Mouse (Mus musculus) heart, adult 11 months (tissue): ENCODE data around the gene Tanc1.
"Not testable (repeated sequence)": the region's sequence is repeated elsewhere in the genome, so short reads cannot be mapped to it uniquely, and the experiment has no call there.

Experiments
- DNase-seq: peaks from one replicate; pipeline ENCODE4 v3.0.0; 2022

Tanc1 gene

GRCm38 (mm10) chr2:59839755-59840154 lies 227.9 kb downstream of the Tanc1 start:
- DNase-seq: peak; percentile 89

DNA sequence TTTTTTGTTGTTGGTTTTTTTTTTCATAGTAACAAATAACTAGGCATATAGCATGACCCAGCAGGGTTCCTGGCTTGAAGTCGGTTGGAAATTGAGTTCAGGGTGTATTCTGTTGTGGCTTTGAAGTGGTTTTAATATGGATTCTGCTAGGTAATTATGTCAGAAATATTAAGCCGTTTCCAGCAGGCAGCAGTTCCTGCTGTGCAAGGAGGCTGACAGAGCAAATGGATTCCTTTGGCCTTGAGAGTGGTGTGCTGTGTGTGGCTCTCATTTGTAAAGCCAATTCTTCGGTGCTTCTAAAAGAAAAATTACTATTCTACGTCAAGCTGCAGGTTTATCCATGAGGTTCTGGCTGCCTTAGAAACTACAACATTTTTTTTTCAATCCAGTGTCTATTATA lies 228.3 kb downstream of the Tanc1 start:
- no peak for DNase-seq

- DNase-seq: peak; percentile 97
These were observed 229.5 kb downstream of the Tanc1 start for GRCm38 (mm10) chr2:59841189-59841939.

DNA sequence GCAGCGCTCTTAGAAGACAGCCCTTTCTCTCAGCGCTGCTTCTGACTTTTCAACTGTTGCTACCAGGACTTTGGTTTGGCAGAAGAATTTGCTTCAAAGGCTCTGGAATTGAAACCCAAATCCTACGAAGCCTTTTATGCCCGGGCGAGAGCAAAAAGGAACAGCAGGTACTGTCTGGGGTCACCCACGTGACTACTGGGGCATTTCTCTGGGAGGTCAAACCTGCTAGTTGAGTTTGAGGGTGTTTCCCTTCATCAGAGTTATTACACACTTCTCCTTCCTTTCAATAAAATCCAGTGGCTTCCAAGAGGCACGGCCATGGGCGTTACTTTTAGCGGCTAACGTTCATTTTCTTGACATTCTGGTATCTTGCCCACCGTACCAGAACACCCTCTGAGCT lies 230.1 kb downstream of the Tanc1 start:
- DNase-seq: no peak

DNA sequence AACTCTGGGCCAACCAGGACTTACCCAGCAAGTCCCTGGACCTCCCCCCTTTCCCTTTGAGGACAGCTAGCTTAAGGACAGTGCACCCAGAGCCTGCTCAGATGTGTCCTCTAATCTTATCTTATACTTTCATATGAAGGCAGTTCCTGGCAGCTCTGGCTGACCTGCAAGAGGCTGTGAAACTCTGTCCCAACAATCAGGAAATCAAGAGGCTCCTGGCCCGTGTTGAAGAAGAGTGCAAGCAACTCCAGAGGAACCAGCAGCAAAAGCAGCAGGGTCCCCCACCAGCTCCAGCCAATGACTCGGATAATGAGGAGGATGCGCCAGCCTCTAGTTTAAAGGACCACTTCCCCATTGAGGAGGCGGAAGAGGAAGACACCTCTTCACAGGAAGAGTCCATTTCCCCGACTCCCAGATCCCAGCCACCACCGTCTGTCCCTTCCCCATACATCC lies 230.7 kb downstream of the Tanc1 start:
- DNase-seq: peak; percentile 87

GRCm38 (mm10) chr2:59843156-59843555 lies 231.3 kb downstream of the Tanc1 start:
- DNase-seq: peak; percentile 89

DNA sequence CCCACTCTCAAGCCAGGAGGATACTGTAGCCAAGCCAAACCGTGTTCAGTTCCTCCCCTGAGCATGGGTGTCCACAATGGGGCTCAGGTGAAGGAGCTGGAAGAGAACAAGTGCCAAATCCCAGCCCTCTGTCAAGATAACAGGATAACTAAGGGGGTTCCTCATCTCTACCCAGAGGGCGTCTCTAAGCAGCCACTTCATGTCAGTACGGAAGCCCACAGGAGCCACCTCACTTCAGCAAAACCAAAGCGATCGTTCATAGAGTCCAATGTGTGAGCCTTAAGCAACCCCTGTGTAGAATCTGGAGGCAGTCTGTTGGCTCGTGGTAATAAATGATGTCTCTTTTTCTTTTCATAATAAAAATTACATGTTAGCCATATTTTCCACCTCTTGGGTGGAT lies 232.0 kb downstream of the Tanc1 start:
- DNase-seq: no peak

DNA sequence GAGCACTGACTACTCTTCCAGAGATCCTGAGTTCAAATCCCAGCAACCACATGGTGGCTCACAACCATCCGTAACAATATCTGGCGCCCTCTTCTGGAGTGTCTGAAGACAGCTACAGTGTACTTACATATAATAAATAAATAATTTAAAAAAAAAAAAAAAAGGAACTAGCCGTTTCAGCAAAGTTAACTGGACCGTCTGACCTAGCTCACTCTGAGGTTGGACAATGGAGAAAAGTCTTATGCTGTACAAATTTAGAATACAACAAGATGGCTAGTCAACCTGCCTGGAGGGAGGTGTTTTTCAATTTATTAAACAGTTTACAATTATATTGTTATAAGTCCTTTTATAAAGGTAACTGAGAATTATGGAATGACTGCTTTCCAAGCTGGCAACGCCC lies 240.0 kb downstream of the Tanc1 start:
- not testable (repeated sequence) for DNase-seq

DNA sequence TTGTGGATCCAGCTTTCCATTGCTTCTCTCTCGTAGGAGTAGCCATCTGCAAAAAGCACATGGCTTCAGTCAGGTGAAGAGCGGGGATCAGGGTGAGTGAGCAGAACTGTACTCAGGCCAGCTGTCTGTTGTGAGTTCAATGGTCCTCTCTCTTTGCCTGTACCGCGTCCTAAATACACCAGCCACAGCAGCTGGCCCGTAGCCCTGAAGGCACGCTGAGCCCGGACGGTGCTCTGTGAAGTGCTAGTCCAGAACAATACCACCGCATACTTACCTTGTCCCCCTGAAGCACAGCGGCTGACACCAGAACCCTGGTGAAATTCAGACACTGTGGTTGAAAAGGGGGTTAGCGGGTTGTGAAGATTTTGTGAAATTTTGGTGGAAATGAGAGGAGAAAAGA lies 241.1 kb downstream of the Tanc1 start:
- DNase-seq: peak; percentile 89

GRCm38 (mm10) chr2:59853543-59853942 lies 241.7 kb downstream of the Tanc1 start:
- no peak for DNase-seq

GRCm38 (mm10) chr2:59854363-59854762 lies 242.5 kb downstream of the Tanc1 start:
- DNase-seq: no peak

- no peak for DNase-seq
These were observed 250.8 kb downstream of the Tanc1 start for GRCm38 (mm10) chr2:59862618-59863017.

DNA sequence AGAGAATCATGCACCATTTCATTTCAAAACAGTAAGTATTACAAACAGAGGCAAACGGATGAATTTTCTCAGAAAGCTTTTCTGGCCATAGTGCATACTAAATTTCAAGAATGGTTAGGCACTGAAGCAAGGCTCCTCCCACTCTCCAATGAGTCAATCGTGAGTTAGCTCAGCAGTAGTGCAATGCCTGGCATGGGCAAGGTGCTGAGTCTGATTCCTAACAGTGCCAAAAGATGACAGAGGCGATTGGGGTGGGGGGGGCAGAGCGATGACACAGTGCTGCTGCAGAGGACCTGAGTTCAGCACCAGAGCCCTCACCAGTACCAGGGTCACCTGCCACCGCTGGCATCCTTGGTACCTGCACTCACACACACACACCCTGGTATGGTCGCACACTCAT lies 258.7 kb downstream of the Tanc1 start:
- no peak for DNase-seq

DNA sequence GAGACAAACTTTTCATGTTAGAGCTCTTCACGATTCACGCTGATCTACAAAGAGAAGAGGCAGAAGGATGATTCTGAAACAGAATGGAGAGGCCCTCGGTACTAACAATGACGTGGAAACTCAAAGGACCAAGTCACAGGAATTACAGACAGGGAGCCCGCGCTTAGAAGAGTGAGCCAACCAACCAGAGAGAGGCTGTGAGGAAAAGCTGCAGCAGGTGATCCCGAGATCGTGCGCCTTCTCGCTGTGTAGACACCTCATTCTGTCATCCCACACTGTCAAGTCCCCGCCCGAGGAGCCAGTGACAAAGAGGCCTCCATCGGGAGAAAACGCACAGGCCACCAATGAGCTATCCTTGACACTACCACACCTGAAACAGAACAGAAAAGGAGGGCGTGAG lies 264.6 kb downstream of the Tanc1 start:
- no peak for DNase-seq

DNA sequence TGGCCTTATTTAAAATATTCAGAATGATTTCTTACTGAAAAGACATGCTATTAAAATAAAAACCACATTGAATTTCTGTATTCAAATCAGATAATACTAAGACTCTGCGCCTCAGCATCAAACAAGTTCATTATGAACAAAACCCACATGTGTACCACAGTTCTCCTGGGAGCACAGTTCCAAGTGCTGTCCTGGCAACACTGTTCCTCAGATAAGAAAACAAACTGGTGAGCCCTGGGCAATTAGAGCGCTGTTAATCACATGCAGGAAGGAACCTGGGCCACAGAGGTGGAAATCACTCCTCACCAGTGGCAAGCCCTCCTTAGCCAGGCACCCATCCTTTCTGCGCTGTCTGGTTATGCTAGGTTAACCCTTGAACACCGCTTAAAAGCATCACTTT lies 265.5 kb downstream of the Tanc1 start:
- DNase-seq: no peak

- no peak for DNase-seq
These were observed 266.4 kb downstream of the Tanc1 start for GRCm38 (mm10) chr2:59878221-59878620.

DNA sequence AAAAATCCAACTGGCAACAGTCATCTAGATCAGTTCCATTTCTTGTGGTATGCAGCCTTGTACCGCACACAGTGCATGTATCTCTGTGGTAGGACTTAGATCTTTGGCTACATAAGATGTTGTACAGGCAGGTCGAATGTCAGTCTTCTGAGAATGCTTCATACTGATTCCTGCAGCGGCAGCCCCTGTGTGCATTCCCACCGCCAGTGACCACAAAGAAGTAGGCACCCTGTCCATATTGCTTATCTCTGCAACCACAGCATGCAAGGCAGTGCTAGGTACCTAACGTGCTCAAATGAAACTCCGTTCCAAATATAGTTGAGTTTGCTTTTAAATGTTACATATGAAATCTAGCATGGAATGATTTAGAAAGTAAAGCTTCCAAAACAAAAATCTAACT lies 269.6 kb downstream of the Tanc1 start:
- DNase-seq: peak; percentile 77

- DNase-seq: peak; percentile 100
These were observed 270.2 kb downstream of the Tanc1 start, which contains the start of gene Wdsub1 for GRCm38 (mm10) chr2:59881831-59882741. TSS of gene Wdsub1 (minus strand) at chr2:59882591.

GRCm38 (mm10) chr2:59882742-59883281 lies 271.0 kb downstream of the Tanc1 start:
- no peak for DNase-seq

- peak; percentile 94 for DNase-seq
These were observed 277.9 kb downstream of the Tanc1 start for GRCm38 (mm10) chr2:59889699-59890098.
